Mouse (Mus musculus) testis, adult 2 months (tissue): Measurements from ENCODE around the gene Acot12.

ENCODE experiments used
- CTCF ChIP-seq: fragments of 200-500 bp; IDR thresholded peaks from 2 replicates; pipeline ENCODE4 v1.5.1; 2012; ENCODE audit warnings: low read depth, mild to moderate bottlenecking, inconsistent platforms, low read length, moderate library complexity; ENCODE audit not compliant: control insufficient read depth, insufficient read depth, insufficient replicate concordance
- POLR2A ChIP-seq: fragments of 200-500 bp; IDR thresholded peaks from 2 replicates; pipeline ENCODE4 v1.6.1; 2012; ENCODE audit warnings: low read depth, mild to moderate bottlenecking, inconsistent platforms, low read length, moderate library complexity; ENCODE audit not compliant: control insufficient read depth

- TF ChIP-seq CTCF (no peak), POLR2A (no peak)
These were observed 4.1 kb upstream of the Acot12 start for GRCm38 (mm10) chr13:91737191-91737590.
